Mouse (Mus musculus) CD4-positive, CD25-positive, alpha-beta regulatory T cell, adult 4 months (primary cell): ENCODE measurements around the gene Stk11ip. TPM values are rescaled to one million over a fixed set of nuclear protein-coding genes. Genes with fewer than 3 reads are reported as not detected.

ENCODE experiments used
- ATAC-seq: one replicate; pipeline ENCODE4 v1.8.0; 2017
- polyA plus RNA-seq, 2 experiments: library from polyadenylated mRNA; unstranded; fragments of 100-300 nt; shearing (Covaris generic); gene quantifications; one replicate each; pipeline ENCODE4 v1.2.1; 2017

Gene Stk11ip
- polyA plus RNA-seq = 10 to 100 TPM in 1 of 2 experiments, 1 to 10 TPM in 1; 10.0 to 18.3 TPM

DNA sequence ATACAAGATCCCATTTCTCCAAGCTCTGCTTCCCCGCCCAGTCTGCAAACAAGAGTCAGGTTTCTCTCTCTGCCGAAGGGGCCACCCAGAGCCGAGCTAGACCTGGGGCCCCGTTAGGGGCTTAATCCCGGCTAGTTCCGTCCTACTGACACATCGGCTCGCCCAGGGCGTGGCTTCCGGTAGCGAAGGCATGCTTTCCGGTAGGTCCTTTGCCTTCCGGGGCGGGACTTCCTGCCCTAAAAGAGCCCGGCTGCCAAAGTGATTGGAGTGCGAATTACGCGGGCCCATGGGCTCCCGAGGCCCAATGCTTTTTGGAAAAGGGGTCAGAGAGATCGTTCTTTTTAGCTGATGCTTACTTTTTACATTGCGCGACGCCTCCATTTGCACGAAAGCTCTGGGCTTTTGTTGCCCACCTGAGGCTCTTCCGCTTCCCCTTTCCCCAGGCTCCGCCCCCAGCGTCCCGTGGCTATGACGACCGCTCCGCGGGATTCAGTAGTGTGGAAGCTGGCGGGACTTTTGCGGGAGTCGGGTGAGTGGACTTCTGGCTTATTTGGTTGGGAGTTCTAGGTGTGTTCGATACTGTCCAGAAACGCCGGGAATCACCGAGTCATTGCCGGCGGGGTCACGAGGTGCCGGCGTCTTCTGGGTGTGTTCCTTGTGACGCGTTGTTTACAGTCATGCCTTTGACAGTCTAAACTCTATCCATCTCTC is at the start of gene Stk11ip:
Gene Stk11ip, plus strand, starts transcription at position 209 of the 711 bp plus-strand sequence.
- ATAC-seq = peak; percentile 94

DNA sequence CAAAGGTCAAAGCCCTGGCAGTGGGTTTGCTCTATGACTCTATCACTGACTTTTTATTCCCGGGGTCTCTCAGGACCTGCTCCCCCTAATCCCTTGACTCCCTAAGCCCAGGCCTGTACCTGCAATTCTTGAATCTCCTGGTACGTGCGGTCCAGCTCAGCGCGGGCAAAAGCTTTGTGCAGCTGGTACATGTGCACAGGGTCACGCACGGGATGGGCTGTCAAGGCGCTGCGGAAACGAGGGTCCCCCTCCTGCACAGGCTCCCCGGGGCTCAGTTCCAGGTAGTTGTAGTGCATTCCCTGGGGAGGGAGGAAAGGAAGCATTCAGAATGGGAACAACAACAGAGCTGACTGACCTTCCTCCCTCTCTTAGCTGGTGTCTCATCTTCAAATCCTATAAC is 44.9 kb upstream of the Stk11ip start:
- no peak for ATAC-seq

DNA sequence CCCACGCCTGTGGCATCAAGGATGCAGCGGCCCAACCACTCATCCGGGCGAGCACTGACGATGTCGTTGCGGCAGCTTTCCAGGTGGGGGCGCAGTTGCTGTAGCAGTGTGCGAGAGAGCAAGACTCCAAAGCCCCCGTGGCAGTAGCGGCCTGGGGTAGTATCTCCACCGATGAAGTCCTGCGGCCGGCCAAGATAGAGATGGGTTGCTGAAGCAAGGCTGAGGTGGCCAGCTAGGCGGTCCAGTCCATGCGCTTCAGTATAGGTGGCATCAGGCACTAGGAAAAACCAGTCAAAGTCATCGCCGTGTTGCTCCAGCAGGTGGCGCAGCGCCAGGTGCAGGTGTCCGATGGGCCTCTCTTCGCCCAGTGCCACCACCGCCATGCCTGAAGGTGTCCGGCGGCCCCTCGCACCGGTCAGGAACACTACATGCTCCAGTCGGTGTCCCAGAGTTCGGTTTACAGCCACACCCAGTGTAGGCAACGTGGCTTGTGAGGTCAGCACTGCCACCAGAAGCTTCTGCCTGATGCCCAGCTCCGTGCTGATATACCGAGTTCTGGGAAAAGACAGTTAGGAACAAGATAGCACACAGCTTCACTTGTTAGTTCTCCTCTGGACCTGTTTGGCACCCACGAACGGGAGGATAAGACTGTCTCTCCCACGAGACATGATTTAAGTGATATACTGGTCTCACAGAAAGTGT is 43.9 kb upstream of the Stk11ip start:
- ATAC-seq = peak; percentile 24

DNA sequence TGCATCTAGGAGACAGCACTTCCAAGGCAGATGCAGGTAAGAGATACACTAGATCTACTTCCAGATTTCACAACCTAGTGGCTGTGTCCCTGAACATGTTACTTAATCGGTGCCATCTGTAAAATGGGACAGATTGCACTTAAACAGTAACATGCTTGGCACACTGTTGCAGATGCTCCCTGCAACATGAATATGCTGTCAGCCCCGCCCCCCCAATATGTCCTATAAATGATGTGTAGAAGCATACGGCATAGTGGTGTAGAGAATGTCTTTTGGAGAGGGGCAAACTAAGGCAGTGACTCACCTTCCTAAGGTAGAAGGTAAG is 43.4 kb upstream of the Stk11ip start:
- no peak for ATAC-seq

DNA sequence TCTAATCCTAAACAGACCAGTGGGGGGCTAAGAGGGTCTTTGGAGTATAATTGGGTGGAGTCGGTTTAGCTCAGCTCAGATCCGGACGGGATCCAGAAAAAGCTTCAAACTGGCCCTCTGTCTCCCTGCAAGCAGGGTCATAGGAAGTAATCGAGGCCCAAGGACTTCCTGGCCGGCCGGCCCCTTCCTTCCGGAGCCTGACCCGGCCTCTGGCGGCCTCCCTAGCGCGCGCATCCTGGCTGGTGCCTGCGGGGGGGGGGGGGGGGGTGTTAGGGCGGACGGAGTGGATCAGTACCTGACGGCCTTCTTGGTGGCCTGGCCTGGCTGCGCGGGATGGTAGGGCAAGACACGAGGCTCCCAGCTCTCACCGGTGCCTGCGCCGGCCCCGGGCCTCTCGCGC is 42.8 kb upstream of the Stk11ip start:
- ATAC-seq = peak; percentile 7

DNA sequence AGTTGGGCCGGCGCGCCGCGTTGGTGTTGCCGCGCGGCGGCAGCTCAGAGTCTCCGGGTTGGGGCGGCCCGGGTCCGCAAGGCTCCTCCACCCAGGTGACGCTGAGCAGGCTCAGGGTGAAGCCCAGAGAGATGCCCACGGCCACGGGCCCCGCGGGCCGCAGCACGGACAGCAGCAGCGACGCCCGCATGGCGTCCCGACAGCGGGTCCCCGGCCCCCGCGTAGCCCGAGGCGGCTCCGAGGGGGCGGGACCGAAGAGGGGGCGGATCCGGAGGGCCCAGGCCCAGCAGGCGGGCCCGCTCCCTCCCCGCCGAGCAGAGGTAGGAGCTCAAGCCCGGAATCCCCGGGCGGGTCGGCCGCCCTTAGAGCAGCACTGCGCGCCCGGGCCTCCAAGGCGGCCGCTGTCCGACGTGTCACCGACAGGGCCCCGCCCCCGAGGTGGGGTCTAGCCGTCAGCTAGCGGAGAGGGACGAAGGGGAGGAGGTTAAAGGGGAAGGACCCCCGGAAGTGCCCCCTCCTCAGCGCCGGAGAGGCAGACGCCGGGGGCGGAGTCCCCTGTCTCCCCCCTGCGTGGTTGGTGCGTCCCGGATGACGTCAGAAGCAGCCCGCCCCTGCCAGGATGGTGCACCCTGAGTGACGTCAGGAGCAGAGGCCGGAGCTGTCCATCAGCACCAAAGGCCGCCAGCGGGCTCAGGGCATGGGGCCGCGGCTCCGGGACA is 42.3 kb upstream of the Stk11ip start, which contains the start of the genes Chpf and Tmem198:
Gene Chpf, minus strand, starts transcription at position 392 of the 719 bp plus-strand sequence.
Gene Tmem198, plus strand, starts transcription at position 617 of the 719 bp plus-strand sequence.
- ATAC-seq = peak; percentile 88

DNA sequence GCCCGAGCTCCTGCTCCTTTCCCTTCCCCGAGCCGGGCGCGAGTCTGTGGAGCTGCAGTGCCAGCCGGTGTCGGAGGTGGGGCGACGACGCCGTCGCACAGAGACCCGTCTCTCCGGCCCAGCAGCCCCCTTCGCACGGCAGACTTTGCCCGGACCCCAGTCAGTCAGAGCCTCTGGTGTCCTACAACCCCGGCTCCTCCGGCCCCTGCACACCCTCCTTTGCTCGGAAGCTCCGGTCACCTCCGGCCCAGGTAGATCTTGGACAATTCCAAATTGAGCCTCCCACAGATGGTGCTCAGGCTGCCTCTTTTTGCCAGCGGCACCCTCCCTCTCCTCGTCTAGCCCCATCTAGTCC is 41.7 kb upstream of the Stk11ip start:
- ATAC-seq = peak; percentile 0

DNA sequence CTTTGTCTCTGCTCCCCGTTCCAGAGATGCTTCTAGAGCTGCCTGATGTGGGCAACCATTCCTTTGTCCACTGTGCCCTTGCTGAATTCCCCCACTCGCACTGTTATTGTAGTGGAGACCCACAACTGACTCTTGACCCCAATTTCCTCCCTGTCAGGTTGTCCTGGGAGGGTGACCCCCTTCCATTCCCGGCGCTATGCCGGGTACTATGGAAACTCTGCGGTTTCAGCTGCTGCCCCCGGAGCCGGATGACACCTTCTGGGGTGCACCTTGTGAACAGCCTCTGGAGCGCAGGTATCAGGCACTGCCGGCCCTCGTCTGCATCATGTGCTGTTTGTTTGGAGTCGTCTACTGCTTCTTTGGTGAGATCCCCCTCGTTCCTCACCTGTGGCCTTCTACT is 41.3 kb upstream of the Stk11ip start:
- no peak for ATAC-seq

DNA sequence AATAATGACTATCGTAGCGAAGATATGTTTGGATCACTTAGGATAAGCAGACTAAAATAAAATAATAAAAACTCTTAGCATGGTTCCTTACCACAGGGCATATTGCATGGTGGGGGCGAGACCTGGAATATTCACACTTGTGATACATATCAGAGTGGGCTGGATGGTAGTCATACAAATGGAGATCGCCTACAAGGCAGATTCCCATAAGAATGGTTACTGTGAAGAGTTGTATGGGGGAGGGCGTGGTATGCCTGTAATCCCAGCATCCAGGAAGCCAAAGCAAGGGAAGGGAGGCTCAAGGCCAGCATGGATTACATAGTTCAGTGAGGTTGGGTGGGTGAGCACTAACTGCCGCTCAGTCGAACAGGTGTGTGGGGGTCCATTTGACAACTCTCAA is 40.6 kb upstream of the Stk11ip start:
- ATAC-seq = no peak

DNA sequence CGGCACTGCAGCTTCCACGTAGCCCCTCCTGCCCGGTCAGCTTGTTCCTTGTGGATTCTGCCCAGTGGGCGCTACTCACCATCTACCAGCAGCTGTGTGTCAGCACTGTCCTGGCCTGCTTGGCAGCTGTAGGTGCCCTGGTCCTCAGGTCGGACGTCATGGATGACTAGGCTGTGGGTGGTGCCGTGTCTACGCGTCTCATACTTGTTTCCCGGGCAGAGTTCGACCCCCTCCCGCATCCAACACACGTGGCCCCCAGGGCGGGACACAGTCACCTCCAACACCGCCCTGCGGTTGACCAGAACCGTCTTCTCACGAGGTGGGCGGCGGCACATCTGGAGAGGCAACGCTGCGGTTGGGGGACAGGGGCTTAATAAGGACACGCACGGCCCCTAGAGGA is 34.8 kb upstream of the Stk11ip start:
- ATAC-seq = no peak

DNA sequence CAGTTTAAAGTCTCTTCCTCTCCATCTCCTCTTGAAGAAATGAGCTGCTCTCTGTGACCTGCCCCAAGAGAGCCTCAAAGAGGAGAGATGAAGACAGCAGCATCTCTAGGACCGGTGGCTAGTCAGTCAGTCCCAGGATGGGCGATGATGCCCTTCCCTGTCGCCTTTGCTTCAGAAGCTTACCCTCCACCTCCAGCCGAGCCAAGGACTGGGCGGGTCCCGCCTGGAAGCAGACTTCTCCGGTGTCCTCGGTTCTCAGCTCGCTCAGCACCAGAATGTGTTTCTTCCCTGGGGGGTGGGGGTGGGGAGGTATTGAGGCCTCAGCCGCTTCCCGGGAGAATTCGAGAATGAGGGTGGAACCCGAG is 34.3 kb upstream of the Stk11ip start:
- peak; percentile 2 for ATAC-seq

DNA sequence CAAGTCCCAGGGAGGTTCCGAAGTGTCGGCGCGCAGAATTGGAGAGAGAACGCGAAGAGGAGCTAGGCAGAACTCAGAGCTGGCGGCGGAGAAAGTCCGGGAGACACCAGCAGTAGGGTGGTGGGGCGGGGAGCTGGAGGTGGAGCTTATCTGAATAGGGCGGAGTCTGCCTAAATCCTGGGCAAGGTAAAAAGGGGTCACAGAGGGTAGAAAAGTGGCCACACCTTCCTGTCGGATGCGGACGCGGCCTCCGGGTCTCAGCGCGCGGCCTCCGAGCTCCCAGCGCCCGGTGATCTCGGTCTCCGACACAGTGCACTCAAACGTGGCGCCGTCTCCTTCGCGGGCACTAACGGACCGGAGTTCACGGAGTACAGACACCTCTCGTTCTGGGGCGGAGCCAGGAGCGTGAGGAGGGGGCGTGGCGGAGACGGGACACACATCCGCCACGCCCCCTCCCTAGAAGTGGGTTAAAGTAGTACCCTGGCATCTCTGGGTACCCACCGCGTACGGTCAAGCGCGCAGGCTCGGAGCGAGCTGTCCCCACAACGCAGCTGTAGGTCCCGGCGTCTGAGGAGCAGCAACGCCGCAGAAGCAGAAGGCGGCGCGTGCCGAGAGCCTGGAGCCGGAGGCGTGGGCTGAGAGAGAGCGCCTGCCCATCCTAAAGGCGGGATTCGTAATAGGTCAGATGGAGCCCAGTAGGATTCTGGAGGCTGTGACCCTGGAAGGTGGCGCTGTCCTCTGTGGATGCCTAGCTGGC is 33.7 kb upstream of the Stk11ip start:
- ATAC-seq = peak; percentile 81

DNA sequence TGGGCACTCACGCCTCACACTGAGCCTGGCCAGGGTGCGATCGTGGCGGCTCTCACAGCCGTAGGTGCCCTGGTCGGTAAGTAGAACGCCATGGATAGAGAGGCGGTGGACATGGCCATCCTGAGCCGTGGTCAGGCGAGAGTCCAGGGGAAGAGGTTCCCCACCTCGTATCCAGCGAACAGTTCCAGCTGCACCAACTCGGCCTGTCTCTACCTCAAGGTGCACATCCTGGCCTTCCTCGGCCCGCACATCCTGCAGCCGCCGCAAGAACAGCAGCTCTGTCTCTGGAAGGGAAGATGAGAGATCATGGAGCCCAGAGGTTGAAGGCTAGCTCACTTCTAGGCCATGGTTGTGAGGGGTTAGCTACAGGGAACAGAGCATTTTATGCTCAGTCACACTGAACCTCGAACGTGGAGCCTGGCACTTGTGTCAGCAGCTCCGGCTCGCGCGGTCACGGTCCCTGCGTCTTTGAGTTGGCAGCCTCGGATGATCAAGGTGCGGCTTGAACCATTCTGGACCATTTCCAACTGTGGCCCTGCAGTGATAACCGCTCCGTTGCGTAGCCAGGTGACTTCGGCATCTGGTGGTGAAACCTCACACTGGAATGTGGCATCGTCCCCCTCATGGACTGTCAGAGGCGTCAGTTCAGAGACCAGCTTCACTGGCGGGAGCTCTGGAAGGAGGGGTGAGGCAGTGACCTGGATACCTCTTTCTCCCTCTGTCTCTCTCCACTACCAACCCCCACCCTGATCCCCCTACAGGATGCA is 30.4 kb upstream of the Stk11ip start:
- ATAC-seq = no peak

DNA sequence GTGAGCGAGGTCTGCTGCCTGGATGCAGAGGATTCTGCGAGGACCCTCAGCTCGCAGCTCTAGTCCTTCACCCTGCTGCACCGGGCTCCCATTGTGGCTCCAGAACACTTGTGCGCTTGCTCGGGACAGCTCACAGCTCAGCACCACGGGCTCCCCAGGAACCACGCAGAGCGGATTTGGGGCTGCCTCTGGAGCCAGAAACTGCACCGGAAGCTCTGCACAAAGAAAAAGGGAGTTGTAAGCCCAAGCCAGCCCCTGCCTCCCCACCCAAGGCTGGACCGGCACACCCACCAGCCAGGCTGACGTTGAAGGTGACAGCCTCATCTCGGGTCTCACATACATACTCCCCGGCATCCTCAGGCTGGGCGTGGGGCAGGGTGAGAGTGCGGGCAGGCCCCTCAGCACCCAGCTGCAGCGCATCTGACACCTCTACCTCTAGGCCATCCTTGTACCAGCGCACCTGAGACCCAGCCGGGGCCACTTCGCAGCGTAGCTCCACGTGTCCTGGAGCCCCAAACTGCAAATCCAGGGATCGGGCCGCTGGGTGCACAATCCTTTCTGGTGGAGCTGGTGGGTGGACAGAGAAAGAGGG is 28.7 kb upstream of the Stk11ip start:
- no peak for ATAC-seq

DNA sequence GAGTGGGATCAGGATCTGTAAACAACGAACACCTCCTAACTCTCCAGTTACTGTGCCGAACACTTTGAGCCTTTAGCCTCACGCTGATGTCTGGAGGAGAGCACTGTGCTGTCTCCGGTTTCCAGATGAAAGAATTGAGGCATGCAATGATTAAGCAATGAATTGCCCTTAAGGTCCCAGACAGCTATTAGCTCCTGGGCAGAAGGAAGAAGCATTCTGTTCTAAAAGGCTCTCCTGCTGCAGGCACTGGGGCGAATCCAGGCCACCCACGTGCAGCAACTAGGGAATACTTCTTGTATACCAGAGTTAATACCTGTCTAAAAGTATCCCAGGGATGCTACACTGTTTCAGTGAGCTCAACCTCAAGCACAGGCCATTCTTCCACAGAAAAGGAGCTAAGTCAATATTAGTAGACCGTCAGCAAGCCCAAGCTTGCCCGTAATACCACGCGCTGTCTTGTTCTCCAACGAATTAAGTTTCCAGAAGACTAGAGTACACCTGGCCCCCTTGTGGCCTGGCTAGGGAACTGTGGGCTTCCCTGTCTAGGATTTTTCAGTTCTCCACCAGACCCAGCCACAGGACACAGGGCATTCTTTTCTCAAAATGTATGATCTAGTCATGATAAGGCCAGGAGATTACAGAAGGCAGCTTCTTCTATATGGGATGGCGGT is 26.3 kb upstream of the Stk11ip start:
- ATAC-seq = peak; percentile 62

DNA sequence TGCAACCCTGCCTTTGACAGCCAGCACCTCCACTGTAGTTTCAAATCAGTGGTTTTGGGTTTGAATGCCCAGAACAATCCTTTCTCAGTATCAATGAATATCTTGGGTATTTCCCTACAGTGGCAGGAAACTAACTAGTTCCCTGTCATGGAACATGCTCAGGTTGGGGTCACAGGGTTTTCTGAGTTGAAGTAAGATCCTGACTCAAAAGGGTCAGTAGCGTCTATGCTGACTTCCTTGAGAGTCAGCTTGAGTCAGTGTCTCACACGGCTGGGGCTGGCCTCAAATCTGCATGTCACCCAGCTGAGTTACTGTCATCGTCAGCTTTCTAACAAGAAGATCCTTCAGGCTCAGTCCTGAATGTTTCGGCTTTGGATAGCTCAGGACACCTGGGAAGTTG is 22.4 kb upstream of the Stk11ip start:
- no peak for ATAC-seq

DNA sequence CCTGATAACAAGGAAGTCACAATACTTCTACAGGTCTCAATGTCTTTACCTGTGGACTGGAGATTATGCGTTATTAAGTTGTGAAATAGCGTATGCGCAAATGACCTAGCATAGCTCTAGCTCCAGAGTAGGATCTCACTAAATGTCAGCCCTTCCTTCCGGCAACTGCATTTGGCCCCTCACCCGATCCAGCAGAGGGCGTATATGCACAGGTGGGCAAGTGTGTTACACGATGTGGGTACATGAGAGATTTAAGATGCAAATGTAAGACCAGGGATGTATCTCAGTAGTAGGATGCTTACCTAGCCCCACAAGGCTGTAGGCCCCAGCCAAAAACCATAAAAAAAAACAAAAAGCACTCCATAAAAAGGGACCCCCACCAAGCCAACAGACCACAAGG is 21.9 kb upstream of the Stk11ip start:
- ATAC-seq = no peak

DNA sequence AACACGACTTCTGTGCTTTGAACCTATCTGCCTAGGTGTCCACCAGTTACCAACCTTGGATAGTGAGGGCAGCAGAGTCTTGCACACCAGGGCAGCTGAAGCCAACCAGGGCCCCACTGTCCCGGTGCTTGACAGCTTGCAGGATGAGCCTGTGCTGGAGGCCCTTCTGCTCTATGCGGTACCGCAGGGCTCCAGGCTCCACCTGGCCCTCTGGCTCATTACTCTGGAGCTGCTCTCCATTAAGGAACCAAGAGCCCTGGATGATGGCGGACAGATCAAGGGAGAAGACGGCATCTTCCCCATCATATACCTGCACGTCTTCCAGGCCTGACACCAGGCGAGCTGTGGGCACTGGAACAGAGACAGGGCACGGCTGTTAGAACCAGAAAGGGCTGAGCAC is 19.4 kb upstream of the Stk11ip start:
- ATAC-seq = no peak

DNA sequence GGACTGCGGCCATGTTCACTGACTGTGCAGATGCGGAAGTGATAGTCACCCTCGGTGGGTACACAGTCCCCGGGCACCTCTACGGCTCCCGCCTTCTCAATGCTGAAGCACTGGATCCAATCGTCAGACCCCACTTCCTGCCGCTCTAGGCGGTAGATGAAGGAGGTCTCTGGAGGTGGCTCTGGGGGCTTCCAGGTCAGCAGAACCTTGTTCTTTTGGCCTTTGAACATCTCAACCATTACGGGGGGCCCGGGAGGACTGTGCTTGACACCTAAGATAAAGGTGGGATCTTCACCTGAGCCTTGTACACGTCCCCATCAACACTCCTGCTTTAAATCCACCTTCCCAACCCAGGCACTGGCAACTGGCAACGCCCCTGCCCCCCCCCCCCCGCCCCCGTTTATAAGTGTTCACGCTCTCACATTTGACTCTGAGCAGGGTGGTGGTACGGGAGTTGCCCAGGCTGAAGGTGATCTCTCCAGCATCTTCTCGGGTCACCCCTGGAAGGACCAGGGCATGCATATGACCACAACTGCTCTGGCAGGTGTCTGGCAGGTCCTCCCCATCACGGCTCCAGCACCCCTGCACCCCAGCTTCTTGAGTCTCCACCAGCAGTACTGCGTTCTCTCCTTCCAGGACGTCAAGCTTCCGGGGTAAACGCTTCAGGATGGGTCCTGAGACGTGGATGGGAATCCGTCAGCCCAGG is 18.2 kb upstream of the Stk11ip start:
- no peak for ATAC-seq

DNA sequence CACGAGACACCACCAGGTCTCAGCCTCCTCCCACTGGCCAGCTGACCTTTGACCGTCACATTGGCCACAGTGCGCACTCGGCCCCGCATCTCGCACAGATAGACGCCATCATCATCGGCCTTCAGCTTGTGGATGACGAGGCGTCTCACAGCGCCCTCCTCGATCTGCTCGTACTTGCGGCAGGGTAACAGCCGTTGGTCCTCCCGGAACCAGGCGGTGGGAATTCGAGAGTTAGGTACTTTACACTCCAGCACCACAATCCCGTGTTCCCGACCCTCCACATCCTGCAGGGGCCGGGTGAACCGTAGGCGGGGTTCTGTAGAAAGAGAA is 17.7 kb upstream of the Stk11ip start:
- ATAC-seq = no peak
